Mouse (Mus musculus): ENCODE results near the gene Prss53. TPM values are rescaled to one million over a fixed set of nuclear protein-coding genes. Genes with fewer than 3 reads are reported as not detected.

The Prss53 gene
- total RNA-seq (2014; fragmentation: Nextera tagmentation) (0.19 TPM in 1 of 2 replicates, not detected in the other), total RNA-seq (2017) (0.13 TPM in 1 of 2 replicates, not detected in the other)

DNA sequence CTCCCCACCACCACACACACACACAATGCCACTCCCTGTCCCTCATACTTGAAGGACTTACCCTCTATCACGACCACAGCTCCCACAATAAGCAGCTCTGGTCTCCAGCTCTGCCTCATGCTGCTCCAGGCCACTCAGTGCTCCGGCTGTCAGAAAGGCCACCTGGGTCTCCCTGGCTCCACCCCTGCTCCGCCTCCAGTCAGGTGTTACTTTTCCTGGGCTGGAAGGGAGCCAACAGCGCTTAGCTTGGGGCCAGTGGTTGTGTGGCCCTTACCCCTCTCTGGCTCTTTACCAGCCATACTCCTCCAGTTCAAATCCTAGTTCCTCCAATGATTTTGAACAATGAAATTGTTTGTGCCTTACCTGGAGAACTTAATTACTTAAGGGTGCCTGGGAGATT lies at the start of gene Prss53:
TSS of gene Prss53 (minus strand) at position 173 of the 400 bp plus-strand sequence.
- no peak for ATAC-seq (replicated peaks; ENCODE audit: poor library complexity, severe bottlenecking)

DNA sequence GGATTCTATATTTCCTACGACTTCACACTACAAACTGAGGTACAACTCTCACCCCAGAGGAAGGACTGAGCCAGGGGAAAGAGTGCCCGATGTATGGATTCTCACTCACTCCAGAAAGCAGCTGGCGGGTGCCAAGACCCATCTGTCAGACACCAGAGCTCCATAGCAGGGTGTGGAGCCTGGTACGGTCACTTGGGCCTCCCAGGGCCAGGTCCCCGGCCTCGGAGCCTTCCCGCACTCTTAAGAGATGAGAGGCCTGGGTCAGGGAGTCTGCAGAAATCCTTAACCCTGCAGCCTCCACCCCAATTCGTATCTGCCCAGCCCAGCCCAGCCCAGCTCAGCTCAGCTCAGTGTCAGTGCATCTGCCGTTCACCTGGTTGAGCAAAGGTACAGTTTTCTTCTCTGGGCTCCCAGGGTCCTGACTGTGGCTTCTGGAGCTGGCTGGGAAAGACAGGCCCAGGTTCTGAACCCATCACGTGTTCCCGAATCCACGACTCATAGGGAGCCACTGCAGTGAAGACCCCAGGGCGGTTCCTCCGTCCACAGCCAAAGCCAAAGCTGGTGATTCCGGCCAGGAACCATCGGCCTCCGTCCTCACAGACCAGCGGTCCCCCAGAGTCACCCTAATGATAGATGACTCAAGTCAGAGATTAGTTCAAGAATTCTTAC lies 45.6 kb upstream of the Prss53 start:
- ATAC-seq (replicated peaks; ENCODE audit: poor library complexity, severe bottlenecking): no peak

DNA sequence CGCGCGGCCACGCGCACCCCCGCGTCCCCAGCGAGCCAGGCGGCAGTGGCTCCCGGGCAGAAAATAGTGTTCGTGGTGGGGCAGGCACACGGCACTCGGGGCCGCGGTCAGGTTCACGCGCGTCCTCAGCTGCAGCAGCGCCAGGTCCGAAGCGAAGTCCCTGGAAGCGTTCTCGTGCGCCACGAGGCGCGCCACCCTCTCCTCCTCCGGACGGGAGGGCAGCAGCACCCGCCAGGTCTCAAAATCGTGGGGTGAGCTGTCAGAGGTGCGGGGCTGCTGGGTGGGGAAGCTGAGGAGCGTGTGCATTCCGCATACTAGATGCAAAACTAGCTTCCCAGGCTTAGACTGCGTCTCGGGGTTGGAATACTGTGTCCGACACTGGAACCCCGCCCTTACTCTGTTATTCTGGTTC lies 45.0 kb upstream of the Prss53 start:
- no peak for ATAC-seq (replicated peaks; ENCODE audit: poor library complexity, severe bottlenecking)

DNA sequence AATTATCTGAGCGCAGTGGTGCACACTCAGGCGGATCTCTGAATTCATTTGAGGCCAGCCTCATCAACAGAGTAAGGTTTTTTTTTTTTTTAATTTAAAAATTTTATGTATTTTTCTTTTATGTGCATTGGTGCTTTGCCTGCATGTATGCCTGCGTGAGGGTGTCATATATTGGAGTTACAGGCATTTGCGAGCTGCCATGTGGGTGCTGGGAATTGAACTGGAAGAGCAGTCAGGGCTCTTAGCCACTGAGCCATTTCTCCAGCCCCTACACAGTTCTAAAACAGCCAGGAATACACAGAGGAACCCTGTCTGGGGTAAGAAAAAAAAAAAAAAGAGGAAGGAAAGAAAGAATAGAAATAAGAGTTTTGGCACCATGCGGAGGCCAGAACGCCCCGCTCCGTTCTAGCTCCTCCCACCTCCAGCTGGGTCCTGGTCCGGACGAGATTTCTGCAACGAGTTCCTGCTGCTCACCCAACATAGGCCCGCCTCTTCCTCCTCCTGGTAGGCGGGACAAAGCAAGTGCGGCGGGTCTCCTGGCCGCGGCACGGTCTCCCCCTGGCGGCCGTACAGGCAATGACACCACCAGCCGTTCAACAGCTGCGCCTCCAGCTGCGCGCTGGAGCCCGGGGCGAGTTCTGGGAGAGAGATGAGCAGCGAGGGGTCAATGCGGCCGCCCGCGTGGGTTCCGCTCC lies 44.4 kb upstream of the Prss53 start:
- peak; percentile 96 for ATAC-seq (replicated peaks; ENCODE audit: poor library complexity, severe bottlenecking)

DNA sequence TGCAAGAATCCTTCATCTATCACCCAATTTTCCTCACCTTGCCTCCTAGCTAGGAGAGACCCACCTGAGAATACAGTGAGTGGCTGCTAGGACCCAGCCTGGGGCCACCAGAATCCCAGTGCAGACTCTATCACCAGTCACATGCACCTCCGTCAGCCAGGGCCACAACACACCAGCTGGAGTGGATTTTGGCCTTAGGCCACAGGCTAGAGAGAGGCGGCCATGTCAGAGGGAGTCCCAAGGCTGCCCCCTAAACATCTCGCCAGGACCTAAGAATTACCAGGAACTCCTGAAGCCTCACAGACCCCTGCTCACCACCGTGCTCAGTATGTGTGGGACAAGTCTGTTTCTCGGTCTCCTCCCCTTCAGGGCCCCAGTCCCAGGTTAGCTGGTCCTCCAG lies 43.3 kb upstream of the Prss53 start:
- no peak for ATAC-seq (replicated peaks; ENCODE audit: poor library complexity, severe bottlenecking)

DNA sequence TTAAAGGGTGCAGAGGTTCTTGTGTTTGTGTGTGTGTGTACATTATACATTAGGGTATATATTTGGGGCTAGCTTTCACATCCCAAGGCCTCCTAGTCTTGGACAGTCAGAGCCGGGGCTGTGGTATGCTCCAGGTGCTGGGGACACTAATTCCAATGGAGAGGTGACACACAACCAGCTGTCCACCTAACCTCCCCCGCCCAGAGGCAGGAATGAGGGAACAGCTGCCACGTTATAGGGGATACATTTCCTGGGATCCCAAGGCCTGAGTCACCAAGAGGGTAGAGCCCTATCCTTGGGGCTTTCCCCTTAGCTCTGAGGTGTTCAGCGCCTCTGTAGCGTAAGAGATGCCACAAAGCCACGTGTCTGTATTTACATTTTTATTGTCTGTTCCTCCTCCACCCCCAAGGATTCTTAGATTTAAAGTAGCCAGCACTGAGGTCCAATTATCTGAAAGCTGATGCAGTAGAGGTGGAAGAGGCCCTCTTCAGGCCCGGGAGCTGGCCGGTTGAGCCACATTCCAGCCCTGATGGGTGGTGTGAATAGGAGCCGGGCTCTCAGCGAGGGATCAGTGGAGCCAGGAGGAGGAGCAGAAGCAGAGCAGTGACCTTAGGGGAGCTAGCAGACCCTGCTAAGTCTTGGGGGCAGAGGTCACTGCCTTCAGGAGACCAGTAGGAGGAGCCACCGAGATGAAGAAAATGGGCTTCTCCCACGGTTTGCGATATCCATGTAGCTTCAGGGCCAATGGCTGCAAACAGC lies 41.7 kb upstream of the Prss53 start:
- no peak for ATAC-seq (replicated peaks; ENCODE audit: poor library complexity, severe bottlenecking)

DNA sequence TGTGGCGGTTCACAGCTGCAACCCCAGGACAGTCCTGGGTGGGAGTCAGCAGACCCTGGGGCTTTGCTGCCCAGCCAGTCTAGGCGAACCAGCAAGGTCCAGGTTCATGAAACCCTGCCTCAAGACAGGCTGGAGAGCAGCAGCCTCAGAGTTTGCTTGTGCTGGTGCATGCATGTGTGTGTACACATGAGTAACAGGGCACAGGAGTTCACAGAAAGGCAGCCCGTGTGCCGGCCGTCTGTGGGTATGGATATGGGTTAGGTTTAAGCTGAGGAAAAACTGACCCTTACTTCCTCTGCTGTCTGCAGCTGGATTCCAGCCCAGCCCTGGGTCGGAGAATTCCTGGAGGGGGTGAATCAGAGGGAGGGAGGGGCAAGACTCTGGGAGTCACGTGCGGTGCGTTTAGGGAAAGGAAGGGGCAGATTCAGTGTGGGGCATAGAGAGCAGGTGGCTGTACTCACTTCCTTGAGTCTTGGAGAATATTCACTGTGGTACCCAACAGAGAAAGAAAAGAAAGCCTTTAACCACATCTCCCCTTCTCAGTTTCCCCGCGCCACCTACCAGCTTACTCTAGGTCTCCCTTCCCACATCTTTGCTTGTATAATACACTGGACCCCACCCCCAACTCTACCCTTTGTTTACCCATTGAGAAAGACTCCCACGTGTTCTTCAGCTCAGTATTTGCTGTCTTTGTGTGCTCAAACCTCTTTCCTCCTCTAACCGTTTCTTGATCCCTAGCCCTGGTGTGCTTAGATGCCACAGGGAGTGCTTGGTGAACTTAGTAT lies 40.8 kb upstream of the Prss53 start:
- peak; percentile 21 for ATAC-seq (replicated peaks; ENCODE audit: poor library complexity, severe bottlenecking)

DNA sequence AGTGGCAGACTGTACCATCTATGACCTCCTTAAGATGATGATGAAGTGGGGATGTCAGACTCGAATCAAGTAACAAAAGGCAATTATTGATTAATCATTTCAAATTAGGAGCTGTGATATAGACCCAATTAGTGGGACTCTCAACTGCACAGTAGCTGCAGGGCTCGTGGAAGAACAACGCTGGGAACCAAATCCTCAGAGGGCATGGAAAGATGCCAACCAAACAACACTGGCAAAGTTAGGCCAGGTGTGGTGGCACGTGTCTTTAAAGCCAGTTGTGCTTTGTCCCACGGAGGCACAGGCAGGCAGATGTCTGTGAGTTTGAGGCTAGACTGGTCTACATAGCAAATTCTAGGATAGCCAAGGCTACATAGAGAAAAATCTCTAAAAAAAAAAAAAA lies 39.9 kb upstream of the Prss53 start:
- no peak for ATAC-seq (replicated peaks; ENCODE audit: poor library complexity, severe bottlenecking)

DNA sequence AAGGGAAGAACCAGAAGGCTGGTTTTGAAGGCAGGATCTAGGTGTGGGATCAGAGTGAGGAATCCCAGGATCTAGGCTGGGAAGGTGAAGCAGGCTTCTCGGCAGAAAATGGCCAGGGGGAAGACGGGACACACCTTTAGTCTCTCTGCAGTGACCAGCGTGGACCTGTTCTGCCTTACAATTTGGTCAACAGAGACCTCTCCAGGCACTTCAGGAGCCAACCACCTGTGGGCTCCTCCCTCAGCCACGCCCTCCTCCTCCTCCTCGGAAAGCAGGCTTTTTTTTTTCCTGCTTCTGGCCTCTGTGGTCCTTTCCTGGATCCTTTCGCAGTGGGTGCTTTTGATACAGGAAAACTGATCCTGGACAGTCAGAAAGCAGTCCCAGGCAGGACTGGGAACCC lies 39.2 kb upstream of the Prss53 start, which contains the start of gene Prss8:
TSS of gene Prss8 (minus strand) at position 182 of the 400 bp plus-strand sequence.
- no peak for ATAC-seq (replicated peaks; ENCODE audit: poor library complexity, severe bottlenecking)

DNA sequence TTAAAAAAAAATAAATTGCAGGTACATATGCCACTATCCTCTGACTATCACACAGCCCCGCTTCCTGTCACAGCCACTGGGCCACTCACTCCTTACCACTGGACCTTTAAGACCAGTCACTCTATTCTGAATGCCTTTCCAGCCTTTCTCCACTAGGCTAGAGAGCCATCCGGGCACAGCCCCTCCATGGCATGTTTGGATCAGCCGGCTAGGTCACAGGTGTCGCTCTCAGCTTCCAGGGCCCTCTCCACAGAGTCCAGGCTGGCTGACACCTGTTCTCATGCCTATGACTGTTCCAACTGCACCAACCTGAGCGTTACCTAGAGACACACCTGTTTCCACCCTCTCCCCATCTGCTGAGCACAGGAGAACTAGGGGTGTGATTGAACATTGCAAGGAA lies 37.8 kb upstream of the Prss53 start:
- no peak for ATAC-seq (replicated peaks; ENCODE audit: poor library complexity, severe bottlenecking)

DNA sequence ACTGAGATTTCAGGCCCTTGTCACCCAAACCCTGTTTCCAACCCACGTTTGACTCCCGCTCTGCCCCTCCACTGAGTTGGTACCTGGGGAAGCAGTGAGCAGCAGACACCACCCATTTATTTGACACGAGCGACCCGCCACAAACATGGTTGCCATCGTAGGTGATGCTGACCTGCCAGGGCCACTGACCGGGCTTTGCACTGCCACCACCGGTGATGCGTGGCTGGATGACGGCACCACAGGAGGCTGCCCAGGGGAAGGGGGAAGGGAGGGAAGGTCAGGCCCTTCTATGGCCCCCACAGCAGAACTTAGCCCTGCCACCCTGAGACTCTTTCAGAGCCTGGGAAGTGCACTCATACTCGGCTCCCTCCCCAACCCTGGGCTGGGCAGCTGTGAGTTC lies 37.0 kb upstream of the Prss53 start:
- ATAC-seq (replicated peaks; ENCODE audit: poor library complexity, severe bottlenecking): no peak

DNA sequence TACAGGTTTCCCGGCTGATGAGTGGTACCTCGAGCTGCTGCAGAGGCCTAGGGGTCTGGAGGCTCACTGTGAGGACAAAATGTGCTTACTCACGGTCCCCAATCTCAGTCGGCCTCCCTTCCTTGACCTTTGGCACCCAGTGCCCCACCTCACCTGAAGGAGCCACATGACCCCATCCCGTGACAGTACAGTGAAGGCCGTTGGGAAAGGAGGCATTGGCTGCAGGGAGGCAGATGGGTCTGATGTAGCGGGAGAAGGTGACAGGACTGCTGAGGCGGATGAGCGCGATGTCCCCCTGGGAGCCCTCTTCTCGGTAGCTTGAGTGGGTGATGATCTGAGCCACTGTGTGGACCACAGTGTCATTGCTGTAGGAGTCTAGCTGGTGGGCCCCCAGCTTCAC lies 36.1 kb upstream of the Prss53 start:
- no peak for ATAC-seq (replicated peaks; ENCODE audit: poor library complexity, severe bottlenecking)

DNA sequence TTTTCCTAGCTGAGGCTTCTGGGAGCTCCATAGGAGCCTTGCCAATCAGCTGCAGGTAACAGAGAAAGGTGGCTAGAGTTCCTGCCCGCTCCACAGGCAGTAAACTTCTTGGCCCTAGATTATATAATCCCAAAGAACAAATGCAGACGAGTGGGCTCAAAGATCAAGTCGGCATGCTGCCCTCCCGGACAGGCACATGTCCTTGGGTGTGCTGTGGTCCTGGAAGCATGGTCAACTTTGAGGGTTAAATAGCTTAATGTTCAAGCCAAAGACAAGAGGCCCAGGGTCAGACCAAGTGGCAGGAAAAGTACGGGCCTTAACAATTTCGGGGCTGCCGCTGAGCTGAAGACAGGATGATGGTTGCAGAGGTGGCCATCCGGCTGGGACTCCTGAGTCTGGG lies 35.3 kb upstream of the Prss53 start:
- ATAC-seq (replicated peaks; ENCODE audit: poor library complexity, severe bottlenecking): no peak

DNA sequence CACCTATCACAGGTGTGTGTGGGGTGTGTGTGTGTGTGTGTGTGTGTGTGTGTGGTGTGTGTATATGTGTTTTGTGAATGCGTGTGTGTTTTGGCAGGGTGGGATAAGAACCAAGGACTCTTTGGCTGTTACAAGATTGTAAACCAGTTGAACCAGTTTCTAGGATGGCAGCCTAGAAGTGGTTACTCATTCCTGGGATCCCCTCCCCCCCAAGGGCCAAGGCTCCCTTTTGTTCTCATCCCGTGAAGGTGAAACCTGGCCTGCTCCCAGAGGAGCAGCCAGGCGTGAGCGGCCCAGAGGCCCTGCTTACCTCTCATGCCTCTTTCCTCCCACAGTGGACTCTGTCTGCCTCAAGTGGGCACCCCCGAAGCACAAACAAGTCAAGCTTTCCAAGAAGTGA lies 34.5 kb upstream of the Prss53 start:
- ATAC-seq (replicated peaks; ENCODE audit: poor library complexity, severe bottlenecking): no peak

DNA sequence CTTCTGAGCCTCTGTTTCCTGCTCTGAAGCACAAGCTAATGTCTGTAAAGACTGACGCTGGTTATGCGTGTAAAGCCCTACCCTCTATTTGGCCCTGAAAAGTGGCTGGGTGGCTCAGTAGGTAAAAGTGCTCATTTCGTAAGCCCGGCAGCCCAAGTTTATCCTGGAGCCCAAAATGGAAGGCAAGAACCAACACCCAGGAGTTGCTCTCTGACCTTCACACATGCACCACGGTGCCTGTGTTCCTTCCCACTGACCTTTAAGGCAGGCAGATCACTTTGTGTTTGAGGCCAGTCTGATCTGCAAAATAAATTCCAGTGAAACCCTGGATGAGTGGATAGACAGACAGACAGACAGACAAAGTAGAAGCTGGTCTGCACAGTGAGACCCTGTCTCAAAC lies 32.9 kb upstream of the Prss53 start:
- ATAC-seq (replicated peaks; ENCODE audit: poor library complexity, severe bottlenecking): no peak

DNA sequence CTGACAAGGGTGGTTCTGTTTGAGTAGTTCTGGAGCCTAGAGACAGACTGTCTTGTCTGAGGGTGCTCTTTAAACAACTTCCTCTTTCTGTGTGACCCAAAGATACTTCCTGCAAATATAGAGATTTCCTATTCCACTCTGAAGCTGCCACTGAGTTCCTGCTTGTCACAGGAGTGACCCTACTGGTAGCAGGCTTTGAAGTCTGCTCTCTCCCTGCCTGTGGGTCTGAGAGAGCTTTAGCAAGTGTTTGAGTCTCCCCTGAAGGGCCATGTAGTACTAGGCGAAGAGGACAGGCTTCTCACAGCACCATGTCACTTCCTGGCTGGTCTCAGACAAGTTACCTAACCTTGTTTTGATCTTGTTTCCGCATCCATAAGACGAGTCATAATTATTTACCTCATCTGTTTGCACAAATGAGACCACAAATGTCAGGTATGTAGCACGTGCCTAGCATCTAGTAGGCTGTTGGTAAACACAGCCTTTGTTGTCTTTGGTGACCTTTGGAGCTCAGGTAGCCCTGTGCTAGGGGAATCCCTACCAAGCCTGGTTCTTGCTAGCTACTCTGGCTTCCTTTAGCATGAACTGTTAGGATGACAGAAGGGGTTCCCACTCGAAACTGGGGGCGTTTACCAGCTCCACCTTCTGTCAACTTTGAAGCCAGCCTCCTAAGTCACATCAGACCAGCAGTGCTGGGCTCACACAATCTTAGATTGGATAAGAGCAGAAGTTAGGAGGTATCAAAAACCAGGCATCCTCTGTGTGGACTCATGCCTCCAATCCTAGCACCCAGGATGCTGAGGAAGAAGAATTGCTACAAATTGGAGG lies 31.9 kb upstream of the Prss53 start:
- peak; percentile 79 for ATAC-seq (replicated peaks; ENCODE audit: poor library complexity, severe bottlenecking)

DNA sequence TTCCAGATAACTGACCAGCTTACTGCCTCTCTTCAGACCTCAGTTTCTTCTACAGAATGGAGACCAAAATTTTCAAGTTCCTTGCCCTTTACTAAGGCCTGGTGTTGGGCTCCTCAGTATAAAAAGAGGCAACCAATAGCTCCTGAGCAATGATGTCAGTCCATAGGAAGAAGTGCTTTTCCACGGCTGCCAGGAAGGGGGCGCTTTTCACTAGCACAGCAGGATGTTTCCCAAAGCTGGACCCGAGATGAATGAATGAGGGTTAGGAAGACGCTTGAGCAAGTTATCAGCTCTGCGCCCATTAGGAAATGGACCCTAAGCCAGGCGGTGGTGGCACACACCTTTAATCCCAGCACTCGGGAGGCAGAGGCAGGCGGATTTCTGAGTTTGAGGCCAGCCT lies 30.7 kb upstream of the Prss53 start:
- ATAC-seq (replicated peaks; ENCODE audit: poor library complexity, severe bottlenecking): peak; percentile 46

DNA sequence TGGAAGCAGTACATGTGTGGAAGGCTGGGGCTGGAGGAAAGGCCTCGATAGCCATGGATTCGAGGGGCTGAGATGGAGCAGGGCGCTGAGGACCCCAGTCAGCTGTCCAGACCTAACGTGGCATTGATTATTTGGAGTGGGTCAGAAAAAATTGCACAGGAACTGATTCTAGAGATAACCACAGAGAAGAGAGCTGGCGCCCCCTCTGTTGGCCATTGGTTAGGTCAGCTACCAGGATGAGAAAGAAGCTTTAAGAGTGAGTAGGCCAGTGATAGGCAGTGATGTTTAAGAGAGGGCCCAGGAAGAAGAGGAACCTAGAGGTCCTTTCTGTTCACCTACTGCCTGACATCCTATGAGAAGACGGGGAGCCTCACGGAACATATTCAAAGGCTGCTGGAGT lies 28.5 kb upstream of the Prss53 start:
- peak; percentile 43 for ATAC-seq (replicated peaks; ENCODE audit: poor library complexity, severe bottlenecking)

DNA sequence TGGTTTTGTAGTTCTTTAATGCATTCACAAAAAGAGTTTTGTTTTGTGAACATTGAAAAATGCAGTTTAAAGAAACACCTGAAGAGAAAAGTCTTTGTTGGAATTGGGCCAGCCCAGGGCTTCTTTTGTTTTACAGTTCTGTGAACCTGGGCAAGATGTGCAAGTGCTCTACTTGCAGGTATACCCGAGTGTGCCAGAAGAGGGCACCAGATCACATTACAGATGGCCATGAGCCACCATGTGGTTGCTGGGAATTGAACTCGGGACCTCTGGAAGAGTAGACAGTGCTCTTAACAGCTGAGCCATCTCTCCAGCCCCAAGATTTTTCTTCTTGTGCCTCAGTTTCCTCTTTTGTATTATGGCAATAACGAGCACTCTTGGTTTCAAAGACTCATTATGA lies 27.4 kb upstream of the Prss53 start:
- 0 out of 2 replicates have a peak, but pooled peaks have one; percentile 28 for ATAC-seq (replicated peaks; ENCODE audit: poor library complexity, severe bottlenecking)

DNA sequence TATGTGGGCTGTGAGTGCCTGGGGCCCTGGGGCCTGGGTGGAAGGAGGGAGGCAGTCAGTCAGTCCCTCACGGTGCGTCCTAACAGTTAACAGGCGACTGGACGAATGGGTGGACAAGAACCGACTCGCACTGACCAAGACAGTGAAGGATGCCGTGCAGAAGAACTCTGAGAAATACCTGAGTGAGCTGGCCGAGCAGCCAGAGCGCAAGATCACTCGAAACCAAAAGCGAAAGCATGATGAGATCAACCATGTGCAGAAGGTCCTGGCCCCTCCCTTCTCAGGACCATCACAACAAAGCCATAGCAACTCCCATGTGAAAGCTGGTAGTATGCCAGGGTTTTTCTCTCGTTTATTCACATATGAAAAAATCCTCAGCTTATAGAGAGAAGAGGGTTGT lies 24.5 kb upstream of the Prss53 start:
- no peak for ATAC-seq (replicated peaks; ENCODE audit: poor library complexity, severe bottlenecking)

Data from granulocyte monocyte progenitor cell, adult 5-6 weeks (primary cell).